Mouse (Mus musculus): Measurements from ENCODE around the gene Rab3il1. TPM values are rescaled to one million over a fixed set of nuclear protein-coding genes. Genes with fewer than 3 reads are reported as not detected.

Gene Rab3il1
- polyA plus RNA-seq, 1 experiment from 2014 or later: 63.6 TPM

DNA sequence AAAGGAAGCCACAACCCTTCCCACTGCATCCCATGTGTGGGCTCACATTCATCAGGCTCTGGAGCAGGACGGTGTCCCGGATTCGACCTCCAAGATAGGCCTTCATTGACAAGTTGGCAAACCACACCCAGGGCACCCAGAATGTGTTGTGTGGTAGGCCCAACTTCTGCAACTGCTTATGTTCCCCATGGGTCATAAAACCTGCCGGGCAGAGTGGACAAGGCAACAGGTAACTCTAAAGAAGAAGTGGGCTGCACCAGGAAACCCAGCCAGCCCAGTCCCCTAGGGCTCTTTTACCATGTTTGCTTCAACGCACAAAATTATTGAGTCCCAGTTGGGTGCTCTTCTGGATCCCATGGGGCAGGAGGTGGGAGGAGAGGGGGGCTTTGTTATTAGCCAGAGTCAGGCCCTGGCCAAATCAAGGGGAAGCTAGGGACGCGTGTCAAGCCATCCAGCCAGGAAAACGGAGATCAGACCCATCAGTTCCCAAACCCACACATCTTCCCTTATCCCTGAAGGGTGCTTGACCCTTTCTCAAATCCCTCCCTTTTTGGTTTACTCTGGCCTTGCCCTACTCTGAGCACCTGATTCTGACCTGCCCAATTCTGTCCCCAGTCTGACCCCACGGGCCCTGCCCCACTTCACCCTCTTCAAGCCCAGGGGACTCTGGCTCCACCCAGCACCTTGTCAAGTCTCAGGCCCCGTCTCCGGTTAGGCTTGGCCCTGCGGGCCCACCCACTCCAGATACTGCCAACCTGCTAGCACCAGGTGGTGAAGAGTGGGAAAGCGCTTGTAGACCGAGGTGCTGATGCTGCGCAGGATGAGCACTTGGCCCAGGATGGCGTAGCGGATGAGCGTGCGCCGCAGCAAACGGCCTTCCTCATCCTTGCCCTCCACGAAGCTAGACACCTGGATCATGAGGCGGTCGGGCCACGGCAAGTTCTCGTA lies 9.2 kb upstream of the Rab3il1 start:
- peak overlapping the region; percentile 53 for H3K4me2 ChIP-seq (replicated peaks; ENCODE audit: low read depth)
- H3K9me3 ChIP-seq (ENCODE audit: control insufficient read depth): no peaks in the 10 kb centered on the region
- no peaks in the 10 kb centered on the region for H3K4me1 ChIP-seq (replicated peaks; ENCODE audit: control insufficient read depth, insufficient read depth, low read length)
- no peak overlapping the region for H3K27ac ChIP-seq (ENCODE audit: low read depth, low read length)
- TF ChIP-seq CTCF (IDR thresholded peaks at IDR 0.05; ENCODE audit: low read depth): no peak
- no peak overlapping the region for H3K9ac ChIP-seq (ENCODE audit: low read depth, low read length)
- peak; percentile 3; the same call in 1 of the 2 replicates for ATAC-seq
- 54% methylated on average over 26 of the region's 26 CpGs for WGBS
- 0 out of 2 replicates have a peak overlapping the region, but pooled peaks have one; percentile 5 for H3K4me3 ChIP-seq (ENCODE audit: low read depth, low read length)
- H3K36me3 ChIP-seq (ENCODE audit: control insufficient read depth, insufficient read depth): no peaks in the 10 kb centered on the region
- H3K27me3 ChIP-seq (replicated peaks; ENCODE audit: control insufficient read depth, insufficient read depth, low read length): no peaks in the 10 kb centered on the region

- H3K9ac ChIP-seq (ENCODE audit: low read depth, low read length): no peak overlapping the region
- 7% methylated on average over 17 of the region's 17 CpGs for WGBS
- 0 out of 2 replicates have a peak overlapping the region, but pooled peaks have one; percentile 5 for H3K4me3 ChIP-seq (ENCODE audit: low read depth, low read length)
Observed at GRCm38 (mm10) chr19:9993036-9993656, 8.3 kb upstream of the Rab3il1 start.

DNA sequence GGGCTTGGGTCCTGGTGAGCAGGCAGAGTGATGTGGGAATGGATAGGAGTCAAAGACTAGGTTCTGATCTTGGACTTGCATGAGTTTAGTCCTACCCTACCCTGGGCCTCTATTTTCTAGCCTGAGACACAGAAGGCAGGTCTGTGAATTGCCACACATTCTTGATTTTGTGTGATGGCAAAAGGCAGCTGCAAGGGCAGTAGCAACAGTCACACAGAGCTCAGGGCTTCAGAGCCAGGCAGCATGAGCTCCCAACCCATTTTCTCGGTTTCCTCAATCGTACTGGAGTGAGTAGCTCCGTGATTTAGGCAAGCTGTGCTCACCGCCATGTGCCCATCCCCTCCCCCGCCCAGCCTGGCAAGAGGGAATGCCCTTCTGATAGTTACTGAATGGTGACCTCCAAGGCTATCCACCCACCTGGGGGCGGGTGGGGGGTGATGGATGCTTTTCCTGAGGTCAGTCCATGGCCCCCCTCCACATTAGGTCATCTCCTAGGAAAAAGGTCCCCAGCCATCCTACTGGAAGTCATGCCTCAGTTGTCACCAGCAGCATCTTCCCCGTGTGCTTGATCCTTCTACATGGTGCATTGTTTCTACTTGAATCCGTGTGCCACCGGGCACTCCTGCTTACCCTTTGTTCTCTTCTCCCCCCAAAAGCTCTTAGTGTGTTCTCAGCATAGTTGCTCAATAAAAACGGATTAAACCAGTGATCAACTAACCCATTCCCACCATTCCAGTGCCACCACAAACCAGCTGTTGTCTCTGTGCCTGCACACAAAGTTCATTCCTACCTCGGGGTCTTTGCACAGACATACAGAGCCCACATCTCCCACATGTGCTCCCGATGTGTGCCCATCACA lies 4.0 kb upstream of the Rab3il1 start:
- no peak overlapping the region for H3K4me2 ChIP-seq (replicated peaks; ENCODE audit: low read depth)
- no peak for TF ChIP-seq CTCF (IDR thresholded peaks at IDR 0.05; ENCODE audit: low read depth)
- H3K9ac ChIP-seq (ENCODE audit: low read depth, low read length): no peak overlapping the region
- H3K36me3 ChIP-seq (ENCODE audit: control insufficient read depth, insufficient read depth): no peaks in the 10 kb centered on the region
- H3K27me3 ChIP-seq (replicated peaks; ENCODE audit: control insufficient read depth, insufficient read depth, low read length): no peaks in the 10 kb centered on the region
- no peak overlapping the region for H3K27ac ChIP-seq (ENCODE audit: low read depth, low read length)
- no peak overlapping the region for H3K4me3 ChIP-seq (ENCODE audit: low read depth, low read length)
- WGBS: 78% methylated on average over 12 of the region's 12 CpGs
- H3K9me3 ChIP-seq (ENCODE audit: control insufficient read depth): no peaks in the 10 kb centered on the region
- no peak for ATAC-seq
- H3K4me1 ChIP-seq (replicated peaks; ENCODE audit: control insufficient read depth, insufficient read depth, low read length): no peaks in the 10 kb centered on the region

More at GRCm38 (mm10) chr19:9993036-9993656, 8.3 kb upstream of the Rab3il1 start:
- peak; percentile 89 for TF ChIP-seq CTCF (IDR thresholded peaks at IDR 0.05; ENCODE audit: low read depth)
- ATAC-seq: peak; percentile 59
- Histone ChIP-seq H3K27ac (ENCODE audit: low read depth, low read length) (no peak overlapping the region), H3K4me2 (replicated peaks; ENCODE audit: low read depth) (peak overlapping the region; percentile 53), H3K9me3 (ENCODE audit: control insufficient read depth) (no peaks in the 10 kb centered on the region), H3K36me3 (ENCODE audit: control insufficient read depth, insufficient read depth) (no peaks in the 10 kb centered on the region), H3K27me3 (replicated peaks; ENCODE audit: control insufficient read depth, insufficient read depth, low read length) (no peaks in the 10 kb centered on the region), H3K4me1 (replicated peaks; ENCODE audit: control insufficient read depth, insufficient read depth, low read length) (no peaks in the 10 kb centered on the region)

GRCm38 (mm10) chr19:9998063-9998416 lies 3.4 kb upstream of the Rab3il1 start:
- H3K27ac ChIP-seq (ENCODE audit: low read depth, low read length): no peak overlapping the region
- H3K4me1 ChIP-seq (replicated peaks; ENCODE audit: control insufficient read depth, insufficient read depth, low read length): no peaks in the 10 kb centered on the region
- H3K27me3 ChIP-seq (replicated peaks; ENCODE audit: control insufficient read depth, insufficient read depth, low read length): no peaks in the 10 kb centered on the region
- no peaks in the 10 kb centered on the region for H3K36me3 ChIP-seq (ENCODE audit: control insufficient read depth, insufficient read depth)
- WGBS: 70% methylated on average over 2 of the region's 2 CpGs
- no peak overlapping the region for H3K9ac ChIP-seq (ENCODE audit: low read depth, low read length)
- no peak for ATAC-seq
- no peak overlapping the region for H3K4me3 ChIP-seq (ENCODE audit: low read depth, low read length)
- H3K4me2 ChIP-seq (replicated peaks; ENCODE audit: low read depth): no peak overlapping the region
- no peaks in the 10 kb centered on the region for H3K9me3 ChIP-seq (ENCODE audit: control insufficient read depth)
- TF ChIP-seq CTCF (IDR thresholded peaks at IDR 0.05; ENCODE audit: low read depth): no peak

GRCm38 (mm10) chr19:9998736-9999486 lies 2.6 kb upstream of the Rab3il1 start:
- no peak overlapping the region for H3K4me2 ChIP-seq (replicated peaks; ENCODE audit: low read depth)
- 65% methylated on average over 13 of the region's 13 CpGs for WGBS
- no peaks in the 10 kb centered on the region for H3K36me3 ChIP-seq (ENCODE audit: control insufficient read depth, insufficient read depth)
- no peaks in the 10 kb centered on the region for H3K4me1 ChIP-seq (replicated peaks; ENCODE audit: control insufficient read depth, insufficient read depth, low read length)
- H3K27me3 ChIP-seq (replicated peaks; ENCODE audit: control insufficient read depth, insufficient read depth, low read length): no peaks in the 10 kb centered on the region
- H3K9me3 ChIP-seq (ENCODE audit: control insufficient read depth): no peaks in the 10 kb centered on the region
- no peak for ATAC-seq
- no peak overlapping the region for H3K27ac ChIP-seq (ENCODE audit: low read depth, low read length)
- no peak overlapping the region for H3K9ac ChIP-seq (ENCODE audit: low read depth, low read length)
- H3K4me3 ChIP-seq (ENCODE audit: low read depth, low read length): no peak overlapping the region
- no peak for TF ChIP-seq CTCF (IDR thresholded peaks at IDR 0.05; ENCODE audit: low read depth)

Measured in intestine, postnatal 0 days (tissue).